Mouse (Mus musculus): ENCODE results near the gene Zyg11a. TPM values are rescaled to one million over a fixed set of nuclear protein-coding genes. Genes with fewer than 3 reads are reported as not detected.

Zyg11a gene
- polyA plus RNA-seq (2014; fragmentation: Nextera tagmentation; extraction: Ambion mirVana): not detected in 2 replicates

DNA sequence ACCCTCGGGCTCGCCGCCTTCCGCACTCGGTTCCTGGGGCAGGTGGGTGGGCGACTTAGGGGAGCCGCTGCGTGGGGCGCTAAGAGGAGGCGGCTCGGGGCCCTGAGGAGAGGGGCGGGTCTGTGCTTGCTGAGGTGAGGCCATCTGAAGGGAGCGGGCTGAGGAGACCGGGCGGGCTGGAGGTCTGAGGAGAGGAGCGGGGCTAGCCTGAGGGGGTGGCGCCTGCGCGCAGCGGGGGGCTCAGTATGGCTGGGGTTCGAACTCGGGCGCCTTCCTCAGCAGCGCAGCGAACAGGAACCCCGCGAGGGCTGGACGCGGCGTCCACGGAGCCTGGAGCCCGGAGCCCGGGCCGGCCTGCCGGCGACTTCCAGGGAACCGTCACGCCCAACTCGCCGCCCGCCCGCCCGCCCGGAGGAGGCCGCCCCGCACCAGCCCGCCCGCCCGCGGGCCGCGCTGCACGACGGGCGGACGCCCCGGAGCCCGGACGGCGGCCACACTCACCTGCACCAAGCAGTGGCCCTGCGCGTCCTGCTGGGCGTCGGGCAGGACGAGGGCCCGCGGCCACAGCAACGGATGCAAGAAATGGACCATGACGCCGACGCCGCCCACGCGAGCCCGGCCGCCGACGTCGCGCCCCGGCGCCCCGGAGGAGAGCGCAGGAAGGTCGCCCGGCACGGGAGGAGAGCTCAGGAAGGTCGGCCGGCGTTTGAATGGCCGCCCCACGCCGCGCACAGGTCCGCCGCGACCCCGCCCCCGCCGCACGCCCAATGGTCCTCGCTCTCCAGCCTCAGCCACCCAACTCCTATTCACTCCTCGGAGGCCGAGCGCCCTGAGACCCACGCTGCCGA, at the start of gene Zyg11a:
TSS of gene Zyg11a (minus strand) at position 717 of the 848 bp plus-strand sequence.
- Histone ChIP-seq H3K36me3 (ENCODE audit: control insufficient read depth, insufficient read depth, low read length) (no peaks in the 10 kb centered on the region), H3K27me3 (ENCODE audit: control insufficient read depth, insufficient read depth, low read length) (peaks cover 37% of the 10 kb centered on the region), H3K4me1 (ENCODE audit: control insufficient read depth in 2 of 2, insufficient read depth in 2 of 2, low read length in 2 of 2) (peaks cover 3 to 11% of the 10 kb centered on the region in 2 experiments; a peak in 2 of 4 replicates), H3K9ac (ENCODE audit: low read length) (peak within 1 kb of the TSS; percentile 59), H3K9me3 (ENCODE audit: control insufficient read depth, low read length) (no peaks in the 10 kb centered on the region), H3K4me3 (ENCODE audit: control insufficient read depth in 1 of 2, insufficient read depth in 1 of 2, low read depth in 1 of 2, low read length in 2 of 2) (peak within 1 kb of the TSS; percentile 34 to 55), H3K4me2 (ENCODE audit: low read length) (peak within 1 kb of the TSS; percentile 77), H3K27ac (replicated peaks in 1 of 2; ENCODE audit: control insufficient read depth in 1 of 2, insufficient read depth in 1 of 2, low read depth in 2 of 2, low read length in 2 of 2) (no peak within 1 kb of the TSS)
- 2% methylated on average over 91 of the region's 107 CpGs for WGBS
- no peak for ATAC-seq (ENCODE audit: insufficient number of reproducible peaks, insufficient read depth, low FRiP score, low read depth)

DNA sequence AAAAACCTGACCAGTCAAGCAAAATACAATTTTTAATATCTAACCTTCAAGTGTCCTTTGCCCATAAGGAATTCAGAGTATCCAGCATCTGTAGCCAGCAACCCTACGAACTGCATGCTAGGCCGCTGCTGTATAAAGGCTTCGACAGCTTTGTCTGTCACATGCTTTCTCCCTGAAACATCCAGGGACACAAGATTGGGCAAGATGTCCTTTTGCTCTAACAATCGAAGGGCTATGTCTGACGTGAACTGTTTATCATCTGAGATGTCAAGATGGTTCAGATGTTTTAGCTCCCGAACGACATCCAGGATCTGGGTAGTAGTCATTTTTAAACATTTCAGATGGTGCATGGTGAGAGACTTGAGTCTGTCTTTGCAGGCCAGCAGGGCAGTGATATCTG, 47.9 kb upstream of the Zyg11a start:
- no peak for ATAC-seq (ENCODE audit: insufficient number of reproducible peaks, insufficient read depth, low FRiP score, low read depth)
- Histone ChIP-seq H3K9me3 (ENCODE audit: control insufficient read depth, low read length) (no peaks in the 10 kb centered on the region), H3K36me3 (ENCODE audit: control insufficient read depth, insufficient read depth, low read length) (peaks cover 42% of the 10 kb centered on the region), H3K27me3 (ENCODE audit: control insufficient read depth, insufficient read depth, low read length) (no peaks in the 10 kb centered on the region), H3K27ac (replicated peaks in 1 of 2; ENCODE audit: control insufficient read depth in 1 of 2, insufficient read depth in 1 of 2, low read depth in 2 of 2, low read length in 2 of 2) (no peak overlapping the region), H3K4me3 (ENCODE audit: control insufficient read depth in 1 of 2, insufficient read depth in 1 of 2, low read depth in 1 of 2, low read length in 2 of 2) (no peak overlapping the region), H3K4me2 (ENCODE audit: low read length) (no peak overlapping the region), H3K9ac (ENCODE audit: low read length) (no peak overlapping the region), H3K4me1 (ENCODE audit: control insufficient read depth in 2 of 2, insufficient read depth in 2 of 2, low read length in 2 of 2) (no peaks in the 10 kb centered on the region)
- WGBS: 59% methylated on average over 7 of the region's 7 CpGs

DNA sequence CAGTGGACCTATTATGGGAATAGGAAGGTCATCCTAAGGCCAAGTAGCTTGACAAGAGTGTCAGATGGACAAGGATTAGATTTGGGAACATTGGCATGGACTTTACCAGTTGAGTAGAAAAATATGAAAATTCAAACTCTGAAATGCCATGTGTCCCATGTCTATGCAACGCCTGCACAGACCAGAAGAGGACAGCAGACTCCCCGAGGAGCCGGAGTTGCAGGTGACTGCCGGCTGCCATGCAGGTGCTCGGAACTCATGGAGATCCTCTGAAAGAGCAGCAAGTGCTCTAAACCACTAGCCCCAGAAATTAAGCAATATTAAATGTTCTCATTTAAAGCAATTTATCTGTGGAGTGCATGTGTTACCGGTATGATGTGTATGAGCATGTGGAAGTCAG, 35.5 kb upstream of the Zyg11a start:
- ATAC-seq (ENCODE audit: insufficient number of reproducible peaks, insufficient read depth, low FRiP score, low read depth): no peak
- Histone ChIP-seq H3K27me3 (ENCODE audit: control insufficient read depth, insufficient read depth, low read length) (no peaks in the 10 kb centered on the region), H3K36me3 (ENCODE audit: control insufficient read depth, insufficient read depth, low read length) (peaks cover 86% of the 10 kb centered on the region), H3K4me3 (ENCODE audit: control insufficient read depth in 1 of 2, insufficient read depth in 1 of 2, low read depth in 1 of 2, low read length in 2 of 2) (no peak overlapping the region), H3K4me2 (ENCODE audit: low read length) (no peak overlapping the region), H3K9me3 (ENCODE audit: control insufficient read depth, low read length) (no peaks in the 10 kb centered on the region), H3K4me1 (ENCODE audit: control insufficient read depth in 2 of 2, insufficient read depth in 2 of 2, low read length in 2 of 2) (no peaks in the 10 kb centered on the region), H3K27ac (replicated peaks in 1 of 2; ENCODE audit: control insufficient read depth in 1 of 2, insufficient read depth in 1 of 2, low read depth in 2 of 2, low read length in 2 of 2) (no peak overlapping the region), H3K9ac (ENCODE audit: low read length) (no peak overlapping the region)
- WGBS: 94% methylated on average over 6 of the region's 6 CpGs

DNA sequence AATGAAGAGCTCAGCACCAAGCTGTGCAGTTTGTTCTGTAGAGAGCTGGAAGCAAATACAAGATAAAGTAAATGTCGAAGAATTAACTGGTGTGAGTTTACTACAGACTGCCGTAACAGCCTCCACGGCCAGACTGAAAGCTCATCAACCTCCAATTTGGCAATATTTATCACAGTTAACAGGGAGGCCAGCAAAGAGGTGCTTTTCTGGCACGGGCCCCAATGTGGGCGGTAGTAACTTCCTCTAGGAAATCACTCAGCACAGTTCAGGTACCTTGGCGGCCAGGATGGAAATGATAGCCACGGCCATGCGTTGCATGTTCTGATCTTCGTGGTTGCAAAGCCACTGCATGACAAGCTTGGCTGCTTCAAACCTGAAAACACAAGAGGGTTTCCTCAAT, 32.7 kb upstream of the Zyg11a start:
- Histone ChIP-seq H3K9me3 (ENCODE audit: control insufficient read depth, low read length) (no peaks in the 10 kb centered on the region), H3K27me3 (ENCODE audit: control insufficient read depth, insufficient read depth, low read length) (no peaks in the 10 kb centered on the region), H3K4me3 (ENCODE audit: control insufficient read depth in 1 of 2, insufficient read depth in 1 of 2, low read depth in 1 of 2, low read length in 2 of 2) (no peak overlapping the region), H3K9ac (ENCODE audit: low read length) (no peak overlapping the region), H3K27ac (replicated peaks in 1 of 2; ENCODE audit: control insufficient read depth in 1 of 2, insufficient read depth in 1 of 2, low read depth in 2 of 2, low read length in 2 of 2) (no peak overlapping the region), H3K36me3 (ENCODE audit: control insufficient read depth, insufficient read depth, low read length) (peaks cover 65% of the 10 kb centered on the region), H3K4me2 (ENCODE audit: low read length) (no peak overlapping the region), H3K4me1 (ENCODE audit: control insufficient read depth in 2 of 2, insufficient read depth in 2 of 2, low read length in 2 of 2) (no peaks in the 10 kb centered on the region)
- no peak for ATAC-seq (ENCODE audit: insufficient number of reproducible peaks, insufficient read depth, low FRiP score, low read depth)
- WGBS: 92% methylated on average over 9 of the region's 9 CpGs

DNA sequence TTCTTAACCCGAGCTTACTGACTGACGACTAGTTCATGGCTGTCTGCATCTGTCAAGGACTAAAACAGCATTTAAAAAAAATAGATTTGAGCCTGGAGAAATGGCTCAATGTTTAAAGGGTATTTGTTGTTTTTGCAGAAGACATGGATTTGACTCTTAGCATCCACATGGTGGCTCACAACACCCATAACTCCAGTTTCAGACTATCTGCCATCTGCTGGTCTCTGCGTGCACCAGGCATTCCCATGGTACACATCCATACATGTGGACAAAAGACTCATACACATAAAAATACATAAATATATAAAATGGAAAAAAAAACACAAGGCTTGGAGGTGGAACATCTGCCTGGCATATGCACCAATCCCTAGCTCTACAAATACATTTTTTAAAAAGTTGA, 31.5 kb upstream of the Zyg11a start:
- Histone ChIP-seq H3K27me3 (ENCODE audit: control insufficient read depth, insufficient read depth, low read length) (no peaks in the 10 kb centered on the region), H3K4me2 (ENCODE audit: low read length) (no peak overlapping the region), H3K9ac (ENCODE audit: low read length) (no peak overlapping the region), H3K27ac (replicated peaks in 1 of 2; ENCODE audit: control insufficient read depth in 1 of 2, insufficient read depth in 1 of 2, low read depth in 2 of 2, low read length in 2 of 2) (no peak overlapping the region), H3K9me3 (ENCODE audit: control insufficient read depth, low read length) (no peaks in the 10 kb centered on the region), H3K4me3 (ENCODE audit: control insufficient read depth in 1 of 2, insufficient read depth in 1 of 2, low read depth in 1 of 2, low read length in 2 of 2) (no peak overlapping the region), H3K36me3 (ENCODE audit: control insufficient read depth, insufficient read depth, low read length) (peaks cover 67% of the 10 kb centered on the region), H3K4me1 (ENCODE audit: control insufficient read depth in 2 of 2, insufficient read depth in 2 of 2, low read length in 2 of 2) (no peaks in the 10 kb centered on the region)
- 95% methylated on average over 3 of the region's 3 CpGs for WGBS
- ATAC-seq (ENCODE audit: insufficient number of reproducible peaks, insufficient read depth, low FRiP score, low read depth): no peak

DNA sequence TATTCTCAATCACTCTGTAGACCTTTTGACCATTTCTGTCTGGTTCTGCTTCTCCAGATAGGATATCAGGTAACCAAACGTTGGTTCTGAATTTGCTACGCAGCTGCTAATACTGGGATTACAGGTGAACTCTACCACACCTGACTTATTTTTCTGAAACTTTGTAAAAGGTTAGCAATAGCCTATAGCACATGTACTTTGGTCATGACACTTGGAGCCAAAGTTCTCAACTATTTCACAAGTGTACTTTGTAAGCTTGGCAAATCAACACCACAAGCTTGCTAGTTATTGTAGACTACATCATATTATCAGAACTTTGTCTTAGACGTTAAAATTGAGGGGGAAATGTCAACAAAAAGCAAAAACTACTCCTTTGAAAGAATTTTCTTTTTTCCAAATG, 15.8 kb upstream of the Zyg11a start:
- H3K36me3 ChIP-seq (ENCODE audit: control insufficient read depth, insufficient read depth, low read length): peaks cover 66% of the 10 kb centered on the region
- no peak overlapping the region for H3K27ac ChIP-seq (replicated peaks in 1 of 2; ENCODE audit: control insufficient read depth in 1 of 2, insufficient read depth in 1 of 2, low read depth in 2 of 2, low read length in 2 of 2)
- no peak overlapping the region for H3K4me2 ChIP-seq (ENCODE audit: low read length)
- H3K27me3 ChIP-seq (ENCODE audit: control insufficient read depth, insufficient read depth, low read length): no peaks in the 10 kb centered on the region
- H3K9ac ChIP-seq (ENCODE audit: low read length): no peak overlapping the region
- H3K9me3 ChIP-seq (ENCODE audit: control insufficient read depth, low read length): no peaks in the 10 kb centered on the region
- no peaks in the 10 kb centered on the region for H3K4me1 ChIP-seq (ENCODE audit: control insufficient read depth in 2 of 2, insufficient read depth in 2 of 2, low read length in 2 of 2)
- no peak overlapping the region for H3K4me3 ChIP-seq (ENCODE audit: control insufficient read depth in 1 of 2, insufficient read depth in 1 of 2, low read depth in 1 of 2, low read length in 2 of 2)
- no peak for ATAC-seq (ENCODE audit: insufficient number of reproducible peaks, insufficient read depth, low FRiP score, low read depth)
- 84% methylated on average over 3 of the region's 3 CpGs for WGBS

DNA sequence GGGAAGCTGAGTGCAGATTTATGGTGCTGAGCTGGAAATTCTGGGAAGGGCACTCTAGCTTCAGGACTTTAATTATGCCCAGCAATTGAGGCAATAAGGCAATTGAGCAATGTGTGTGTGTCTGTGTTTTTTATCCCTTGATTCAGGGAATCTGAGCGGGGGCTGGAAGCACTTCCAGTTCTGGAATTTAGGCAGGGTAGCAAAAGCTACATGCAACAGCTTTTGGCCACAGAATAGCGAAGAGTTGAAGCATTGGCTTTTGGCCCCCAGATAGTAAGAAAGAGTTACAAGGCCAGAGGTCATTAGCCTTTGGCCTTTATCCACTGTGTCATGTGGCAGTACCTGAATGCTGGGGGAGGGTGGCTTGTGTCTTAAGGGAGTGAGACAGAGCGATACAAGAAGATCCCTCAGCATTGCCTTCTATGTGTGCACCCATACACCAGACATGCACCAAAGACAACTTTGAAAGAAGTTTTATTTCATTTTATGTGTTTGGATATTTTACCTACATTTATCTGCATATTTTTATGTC, 7.6 kb upstream of the Zyg11a start:
- Histone ChIP-seq H3K36me3 (ENCODE audit: control insufficient read depth, insufficient read depth, low read length) (no peaks in the 10 kb centered on the region), H3K27ac (replicated peaks in 1 of 2; ENCODE audit: control insufficient read depth in 1 of 2, insufficient read depth in 1 of 2, low read depth in 2 of 2, low read length in 2 of 2) (no peak overlapping the region), H3K4me2 (ENCODE audit: low read length) (no peak overlapping the region), H3K27me3 (ENCODE audit: control insufficient read depth, insufficient read depth, low read length) (0 out of 2 replicates have a peak, but pooled peaks cover 4% of the 10 kb centered on the region), H3K9me3 (ENCODE audit: control insufficient read depth, low read length) (no peaks in the 10 kb centered on the region), H3K4me1 (ENCODE audit: control insufficient read depth in 2 of 2, insufficient read depth in 2 of 2, low read length in 2 of 2) (no peaks in the 10 kb centered on the region), H3K4me3 (ENCODE audit: control insufficient read depth in 1 of 2, insufficient read depth in 1 of 2, low read depth in 1 of 2, low read length in 2 of 2) (no peak overlapping the region), H3K9ac (ENCODE audit: low read length) (no peak overlapping the region)
- ATAC-seq (ENCODE audit: insufficient number of reproducible peaks, insufficient read depth, low FRiP score, low read depth): no peak
- WGBS: 82% methylated on average over 3 of the region's 3 CpGs
